Mouse (Mus musculus) ES-Bruce4 (cell line): ENCODE results near the gene Prkce. TPM values are rescaled to one million over a fixed set of nuclear protein-coding genes. Genes with fewer than 3 reads are reported as not detected.

Source experiments
- H3K27ac ChIP-seq: 2 replicates; pipeline ENCODE4 v1.5.1; 2012; ENCODE audit warnings: low read length, inconsistent platforms; ENCODE audit not compliant: insufficient read depth
- H3K27me3 ChIP-seq: 2 replicates; pipeline ENCODE4 v1.6.1; 2012; ENCODE audit warnings: mild to moderate bottlenecking, low read length, inconsistent platforms; ENCODE audit not compliant: control insufficient read depth, poor library complexity, insufficient read depth, severe bottlenecking
- H3K36me3 ChIP-seq: 2 replicates; pipeline ENCODE4 v1.6.1; 2012; ENCODE audit warnings: inconsistent platforms, mild to moderate bottlenecking, low read length, moderate library complexity; ENCODE audit not compliant: control insufficient read depth, poor library complexity, insufficient read depth, severe bottlenecking
- H3K4me1 ChIP-seq: one replicate; pipeline ENCODE4 v1.8.1; 2011; ENCODE audit warnings: low read length; ENCODE audit not compliant: control insufficient read depth, insufficient read depth
- H3K4me3 ChIP-seq: 2 replicates; pipeline ENCODE4 v1.5.1; 2011; ENCODE audit warnings: low read depth, mild to moderate bottlenecking, low read length
- H3K9ac ChIP-seq: 2 replicates; pipeline ENCODE4 v1.6.1; 2012; ENCODE audit warnings: low read depth, mild to moderate bottlenecking, inconsistent platforms; ENCODE audit not compliant: poor library complexity, severe bottlenecking
- H3K9me3 ChIP-seq: replicated peaks from 2 replicates; pipeline ENCODE4 v1.6.1; 2012; ENCODE audit warnings: mild to moderate bottlenecking, low read length, inconsistent platforms; ENCODE audit not compliant: control insufficient read depth, poor library complexity, insufficient read depth, severe bottlenecking
- CTCF ChIP-seq: IDR thresholded peaks from one replicate; pipeline ENCODE4 v1.8.1; 2011; ENCODE audit warnings: low read depth, low read length
- EP300 ChIP-seq: IDR thresholded peaks from 2 replicates; pipeline ENCODE4 v1.6.1; 2011; ENCODE audit warnings: low read depth, low read length; ENCODE audit not compliant: insufficient read depth
- POLR2A ChIP-seq: IDR thresholded peaks from one replicate; pipeline ENCODE4 v1.8.1; 2011; ENCODE audit warnings: low read length; ENCODE audit not compliant: insufficient read depth
- polyA plus RNA-seq: library from polyadenylated mRNA; stranded (reverse); fragments of >200 nt; gene quantifications from 2 replicates; pipeline ENCODE4 v1.2.4, GENCODE M21; 2011; ENCODE audit warnings: low read depth; ENCODE audit not compliant: missing spikeins, insufficient read depth, insufficient read length

The Prkce gene
- polyA plus RNA-seq, 1 experiment, result 4.3 TPM

DNA sequence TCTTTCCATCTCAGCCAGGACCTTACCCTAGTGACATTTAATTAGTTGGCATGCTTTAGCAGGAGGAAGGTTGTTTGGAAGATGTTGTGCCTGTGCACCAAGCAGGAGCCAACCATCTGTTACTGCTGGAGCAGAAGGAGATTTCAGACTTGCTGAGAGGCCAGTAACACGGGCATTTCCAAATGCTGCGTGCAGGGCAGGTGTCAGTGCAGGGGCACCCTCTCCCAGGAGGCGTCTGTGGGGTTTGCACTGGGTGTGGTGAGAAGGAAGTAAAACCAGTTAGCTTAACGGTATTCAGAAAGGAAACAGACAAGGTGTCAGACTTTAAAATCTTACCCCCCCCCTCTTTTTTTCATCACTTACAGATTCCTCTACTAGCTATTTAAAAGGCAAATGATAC is 186.1 kb downstream of the Prkce start:
- TF ChIP-seq EP300, result no peak
- no peak for TF ChIP-seq POLR2A
- TF ChIP-seq CTCF, result no peak
- H3K4me3 ChIP-seq, result no peak overlapping the region
- no peaks in the 10 kb centered on the region for H3K27me3 ChIP-seq

DNA sequence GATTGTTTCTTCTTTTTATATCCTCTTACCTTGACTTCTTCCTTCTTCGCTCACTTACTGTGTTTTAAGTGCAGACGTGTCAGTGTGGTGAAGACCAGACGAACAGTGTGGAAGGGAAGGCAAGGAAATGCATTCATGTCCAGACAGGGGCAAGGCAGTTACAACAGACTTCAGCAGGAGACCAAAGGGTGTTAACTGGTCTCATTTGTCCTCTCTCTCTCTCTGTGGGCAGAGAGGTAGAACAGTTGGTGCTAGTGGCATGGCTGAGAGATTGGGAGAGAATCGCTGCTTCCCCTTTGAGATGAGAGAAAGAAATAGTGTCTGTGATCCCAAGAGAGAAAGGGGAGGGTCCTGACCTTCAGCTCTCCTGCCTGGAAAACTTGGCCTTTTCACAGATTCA is 186.5 kb downstream of the Prkce start:
- Histone ChIP-seq H3K9me3 (no peaks in the 10 kb centered on the region), H3K27ac (no peak overlapping the region), H3K36me3 (no peaks in the 10 kb centered on the region), H3K4me1 (no peaks in the 10 kb centered on the region), H3K9ac (no peak overlapping the region), H3K4me3 (no peak overlapping the region), H3K27me3 (no peaks in the 10 kb centered on the region)
- TF ChIP-seq POLR2A (no peak), CTCF (no peak), EP300 (no peak)

More for the DNA sequence above, 186.1 kb downstream of the Prkce start:
- no peak overlapping the region for H3K9ac ChIP-seq
- no peak overlapping the region for H3K27ac ChIP-seq
- no peaks in the 10 kb centered on the region for H3K36me3 ChIP-seq
- no peaks in the 10 kb centered on the region for H3K9me3 ChIP-seq
- no peaks in the 10 kb centered on the region for H3K4me1 ChIP-seq

DNA sequence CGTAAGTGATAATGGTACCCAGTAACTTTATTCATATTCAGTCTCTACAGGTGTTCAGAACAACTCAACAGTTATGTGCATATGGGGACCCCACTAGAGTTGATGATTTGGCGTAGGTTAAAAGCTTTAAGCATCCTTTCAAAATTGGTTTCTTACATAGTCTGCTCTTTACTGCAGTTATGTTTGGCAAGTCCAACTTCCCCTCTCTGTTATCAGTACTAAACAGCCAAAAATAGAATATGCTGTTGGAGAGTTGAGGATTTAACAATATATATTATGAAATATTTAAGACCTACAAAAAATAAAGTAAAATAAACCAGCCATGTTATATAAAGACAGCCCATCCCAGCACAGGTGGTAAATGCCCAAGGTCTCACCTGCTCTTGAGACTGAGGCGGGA is 187.3 kb downstream of the Prkce start:
- Histone ChIP-seq H3K9ac (no peak overlapping the region), H3K9me3 (no peaks in the 10 kb centered on the region), H3K36me3 (no peaks in the 10 kb centered on the region), H3K27me3 (no peaks in the 10 kb centered on the region), H3K27ac (no peak overlapping the region), H3K4me3 (no peak overlapping the region), H3K4me1 (no peaks in the 10 kb centered on the region)
- no peak for TF ChIP-seq CTCF
- no peak for TF ChIP-seq POLR2A
- no peak for TF ChIP-seq EP300

DNA sequence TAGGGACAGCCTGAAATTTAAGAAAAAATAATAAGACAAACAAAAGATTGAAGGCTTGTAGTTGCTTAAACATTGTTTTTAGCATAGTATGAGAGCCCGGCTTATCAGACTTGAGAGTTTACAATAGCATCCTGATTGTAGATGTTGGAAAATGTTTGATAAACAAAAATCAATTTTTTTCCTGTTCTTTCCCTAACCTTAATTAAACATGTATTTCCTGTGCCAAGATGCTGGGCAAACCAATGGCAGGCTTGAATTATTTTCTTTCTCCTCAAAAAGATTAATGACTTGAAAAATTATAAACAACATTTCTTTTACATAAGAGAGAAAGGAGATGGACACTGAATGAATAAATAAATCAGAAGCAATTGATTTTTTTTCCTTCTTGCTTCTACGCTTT is 187.7 kb downstream of the Prkce start:
- Histone ChIP-seq H3K27ac (no peak overlapping the region), H3K9ac (no peak overlapping the region), H3K27me3 (no peaks in the 10 kb centered on the region), H3K4me3 (no peak overlapping the region), H3K9me3 (no peaks in the 10 kb centered on the region), H3K4me1 (no peaks in the 10 kb centered on the region), H3K36me3 (no peaks in the 10 kb centered on the region)
- TF ChIP-seq CTCF (no peak), EP300 (no peak), POLR2A (no peak)

DNA sequence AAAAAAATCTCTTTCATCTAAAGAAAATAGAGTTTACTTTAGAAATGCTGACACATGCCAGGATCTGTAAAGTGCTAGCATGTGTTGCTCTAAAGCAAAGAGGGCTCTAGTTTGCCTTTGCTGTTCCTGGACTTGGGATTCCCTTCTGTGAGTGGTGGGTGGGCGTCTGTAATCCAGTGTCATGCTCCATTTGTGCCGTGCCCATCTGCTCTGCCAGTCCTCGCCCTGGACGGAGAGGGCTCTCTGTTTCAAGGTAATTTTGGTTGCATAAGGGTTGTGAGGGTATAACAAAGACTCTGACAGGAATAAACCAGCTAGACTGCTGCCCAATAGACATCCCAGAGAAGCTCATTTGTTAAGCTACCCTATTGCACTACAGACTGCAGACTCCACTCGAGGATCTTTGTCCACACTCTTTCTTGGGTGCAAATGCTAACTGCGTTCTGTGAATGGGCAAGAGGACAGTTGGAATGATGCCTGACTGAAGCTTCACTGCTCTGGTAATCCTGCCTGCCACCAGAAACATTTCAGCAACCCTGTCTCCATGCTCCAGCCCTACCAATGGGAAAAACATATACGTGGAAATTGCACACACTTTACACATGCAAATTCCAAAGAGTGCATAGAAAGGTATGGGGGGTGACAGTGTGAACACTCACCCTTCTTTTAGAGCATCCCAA is 188.3 kb downstream of the Prkce start:
- Histone ChIP-seq H3K36me3 (no peaks in the 10 kb centered on the region), H3K27me3 (no peaks in the 10 kb centered on the region), H3K9me3 (no peaks in the 10 kb centered on the region), H3K27ac (no peak overlapping the region), H3K4me1 (no peaks in the 10 kb centered on the region), H3K9ac (no peak overlapping the region), H3K4me3 (no peak overlapping the region)
- TF ChIP-seq EP300 (no peak), CTCF (no peak), POLR2A (no peak)

DNA sequence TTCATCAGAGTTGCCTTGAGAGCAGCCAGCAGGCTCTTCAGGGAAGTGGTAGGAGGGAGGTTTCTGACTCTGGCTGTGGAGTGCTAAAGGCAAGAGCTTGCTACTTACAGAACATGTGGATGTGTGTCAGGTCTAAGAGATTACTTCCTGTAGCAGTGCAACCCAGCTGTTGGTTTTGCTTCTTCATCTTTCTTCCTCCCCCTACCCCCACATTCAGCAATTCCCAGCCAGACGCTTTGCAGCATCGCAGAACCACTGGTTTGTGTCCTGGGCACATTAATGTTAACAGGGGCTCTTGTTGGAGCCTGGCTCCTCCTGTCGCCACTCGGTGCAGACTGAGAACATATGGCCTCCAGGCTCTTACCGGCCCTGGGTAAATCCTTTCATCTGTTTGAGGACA is 190.8 kb downstream of the Prkce start:
- H3K4me3 ChIP-seq, result no peak overlapping the region
- TF ChIP-seq EP300 (no peak), CTCF (no peak), POLR2A (no peak)
- no peaks in the 10 kb centered on the region for H3K9me3 ChIP-seq
- no peaks in the 10 kb centered on the region for H3K27me3 ChIP-seq
- no peaks in the 10 kb centered on the region for H3K4me1 ChIP-seq
- no peak overlapping the region for H3K9ac ChIP-seq
- no peak overlapping the region for H3K27ac ChIP-seq
- no peaks in the 10 kb centered on the region for H3K36me3 ChIP-seq
